Mouse (Mus musculus) erythroblast, embryonic 14.5 days (primary cell): Measurements from ENCODE around the gene Rnf111.

Experiments
- GATA1 ChIP-seq: IDR thresholded peaks from 2 replicates; pipeline ENCODE4 v1.6.1; 2012; ENCODE audit warnings: low read length, inconsistent platforms, mixed read lengths
- TAL1 ChIP-seq: IDR thresholded peaks from 3 replicates; pipeline ENCODE4 v1.6.1; 2012; ENCODE audit warnings: low read length, inconsistent platforms, mixed read lengths

- TF ChIP-seq TAL1 (no peak), GATA1 (no peak)
Measured at GRCm38 (mm10) chr9:70389548-70389947, 114.0 kb downstream of the Rnf111 start.
